Mouse (Mus musculus) bone marrow, adult 2 months (tissue): ENCODE measurements at regions not wholly inside any gene's neighbourhood (a gene's known extent, or its start where the extent isn't known, plus 50 kb on each side); places are given as distances from the start of the nearest gene placed in this dataset.

Experiments
- H3K27ac ChIP-seq: fragments of 200-500 bp; 2 replicates; pipeline ENCODE4 v1.5.1; 2012; ENCODE audit warnings: low read depth, mild to moderate bottlenecking, control low read depth, inconsistent platforms, low read length; ENCODE audit not compliant: control insufficient read depth, poor library complexity, insufficient read depth
- H3K4me1 ChIP-seq: fragments of 200-500 bp; 2 replicates; pipeline ENCODE4 v1.6.1; 2011; ENCODE audit warnings: low read length; ENCODE audit not compliant: control insufficient read depth, insufficient read depth
- H3K4me3 ChIP-seq: fragments of 200-500 bp; replicated peaks from 2 replicates; pipeline ENCODE3; 2011; ENCODE audit warnings: mild to moderate bottlenecking, low read depth, low read length, control low read depth; ENCODE audit not compliant: control insufficient read depth
- CTCF ChIP-seq: fragments of 200-500 bp; IDR thresholded peaks from 2 replicates; pipeline ENCODE4 v1.5.1; 2011; ENCODE audit warnings: low read length, control low read depth; ENCODE audit not compliant: control insufficient read depth, insufficient read depth
- POLR2A ChIP-seq: fragments of 200-500 bp; IDR thresholded peaks from 2 replicates; pipeline ENCODE4 v1.6.1; 2011; ENCODE audit warnings: low read depth, mild to moderate bottlenecking, control low read depth, low read length, borderline replicate concordance; ENCODE audit not compliant: control insufficient read depth
- WGBS: fragments of 180-500 bp; shearing (Covaris S2); methylation state at CpG from one replicate; pipeline ENCODE4 v1.1.7; 2018; 5-methylcytosine and 5-hydroxymethylcytosine counted together

DNA sequence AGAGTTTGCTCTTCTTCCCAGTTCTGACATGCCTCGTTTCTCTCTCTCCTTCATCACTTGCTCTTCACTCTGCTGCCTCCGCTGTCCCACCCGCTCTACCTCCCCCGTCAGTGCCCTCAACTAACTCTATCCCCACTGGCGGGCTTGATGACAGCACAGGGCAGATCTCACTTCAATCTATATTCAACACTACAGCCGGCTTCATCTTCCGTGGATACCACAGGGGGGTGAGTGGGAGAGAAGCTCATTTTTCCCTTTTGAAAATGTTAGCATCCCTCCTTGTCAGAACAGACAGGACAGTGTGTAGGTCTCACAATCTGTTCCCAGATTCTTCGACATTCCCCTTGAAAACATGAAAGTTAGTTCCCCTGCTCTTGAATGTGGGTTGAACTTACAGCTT lies 200.2 kb upstream of the Mkln1 start:
- Histone ChIP-seq H3K4me1 (no peaks in the 10 kb centered on the region; the same call in 1 of the 2 replicates), H3K4me3 (no peak overlapping the region), H3K27ac (no peak overlapping the region)
- no peak for TF ChIP-seq CTCF
- no peak for TF ChIP-seq POLR2A
- 76% methylated on average over 8 of the region's 8 CpGs for WGBS

DNA sequence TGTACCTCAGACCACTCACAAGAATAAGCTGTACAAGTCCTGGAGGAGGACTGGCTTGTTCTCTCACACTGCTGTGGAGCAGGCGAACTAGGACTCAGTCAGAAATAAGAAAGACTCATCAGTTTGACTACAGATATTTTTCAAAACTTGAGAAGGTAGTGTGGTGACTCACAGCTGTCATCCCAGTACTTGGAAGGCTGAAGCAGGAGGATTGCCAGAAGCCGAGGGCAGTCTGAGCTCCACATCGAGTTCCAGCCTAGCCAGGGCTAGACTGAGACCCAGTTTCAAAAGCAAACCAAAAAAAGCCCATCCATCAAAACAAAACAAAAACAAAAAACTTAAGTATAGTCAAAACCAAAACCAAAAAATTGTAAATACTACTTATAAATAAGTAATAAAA lies 197.8 kb upstream of the Mkln1 start:
- Histone ChIP-seq H3K4me3 (no peak overlapping the region), H3K27ac (no peak overlapping the region), H3K4me1 (no peaks in the 10 kb centered on the region; the same call in 1 of the 2 replicates)
- TF ChIP-seq CTCF = no peak
- TF ChIP-seq POLR2A = no peak
- WGBS = 82% methylated on average over 3 of the region's 3 CpGs

DNA sequence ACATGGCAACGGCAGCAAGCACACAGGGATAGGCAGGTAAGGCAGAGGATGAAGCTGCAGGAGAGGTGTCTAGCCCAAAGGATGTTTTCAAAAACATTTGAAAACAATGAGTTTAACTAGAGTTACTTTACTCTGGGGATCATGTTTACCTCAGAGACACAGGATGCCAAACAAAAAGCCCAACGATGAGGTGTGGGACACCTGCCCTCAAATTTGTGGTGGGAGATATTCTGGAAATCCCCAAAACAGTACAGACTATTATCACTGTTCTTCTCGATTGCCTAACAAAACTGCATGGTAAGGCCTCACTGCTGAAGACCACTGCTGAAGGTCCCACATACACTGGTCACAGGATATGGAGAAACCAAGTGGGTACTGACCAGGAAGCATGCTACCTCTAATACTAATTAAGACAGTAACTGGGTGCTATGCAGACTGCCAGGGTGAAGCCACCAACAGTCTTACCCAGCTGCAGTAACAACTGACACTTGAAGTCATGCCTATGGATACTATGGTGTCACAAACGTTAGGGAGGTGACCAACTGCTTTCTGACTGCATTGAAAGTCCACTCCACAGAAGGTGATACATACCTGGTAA lies 197.1 kb upstream of the Mkln1 start:
- no peak overlapping the region for H3K27ac ChIP-seq
- 52% methylated on average over 4 of the region's 4 CpGs for WGBS
- TF ChIP-seq CTCF (no peak), POLR2A (no peak)
- no peaks in the 10 kb centered on the region; the same call in 1 of the 2 replicates for H3K4me1 ChIP-seq
- no peak overlapping the region for H3K4me3 ChIP-seq

DNA sequence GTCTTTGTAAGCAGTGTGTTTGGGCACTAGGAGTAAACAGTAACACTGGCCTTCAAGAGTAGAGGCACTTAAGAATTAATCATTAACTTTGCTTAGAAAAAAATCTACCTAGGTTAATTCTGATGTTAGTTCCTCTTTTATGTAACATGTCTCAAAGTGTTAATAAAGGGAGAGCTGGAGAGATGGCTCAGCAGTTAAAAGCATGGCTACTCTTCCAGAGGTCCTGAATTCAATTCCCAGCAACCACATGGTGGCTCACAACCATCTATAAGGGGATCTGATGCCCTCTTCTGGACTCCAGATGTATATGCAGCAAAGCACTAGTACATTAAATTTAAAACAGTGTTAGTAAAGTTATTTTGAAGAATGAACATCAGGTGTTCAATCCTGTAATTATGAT lies 195.9 kb upstream of the Mkln1 start:
- no peak overlapping the region for H3K27ac ChIP-seq
- no peak for TF ChIP-seq POLR2A
- no peak for TF ChIP-seq CTCF
- H3K4me1 ChIP-seq = no peaks in the 10 kb centered on the region; the same call in 1 of the 2 replicates
- no peak overlapping the region for H3K4me3 ChIP-seq

DNA sequence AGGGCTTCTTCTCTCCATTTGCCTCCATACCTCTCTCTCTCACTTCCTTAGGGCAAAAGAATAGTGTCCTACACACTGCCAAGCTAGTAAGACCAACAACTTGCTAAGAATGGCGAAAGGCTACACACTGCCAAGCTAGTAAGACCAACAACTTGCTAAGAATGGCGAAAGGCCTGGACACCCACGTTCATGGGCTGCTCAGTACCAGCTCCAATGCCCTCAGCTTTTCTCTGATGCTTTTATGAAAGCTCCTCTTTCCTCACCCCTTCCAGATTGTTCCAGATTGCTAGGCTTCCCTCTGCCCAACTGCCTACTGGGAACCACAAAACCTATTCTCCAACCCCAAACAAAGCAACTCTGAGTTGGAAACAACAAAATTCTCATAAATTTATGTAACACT lies 194.1 kb upstream of the Mkln1 start:
- 87% methylated on average over 3 of the region's 3 CpGs for WGBS
- TF ChIP-seq CTCF = no peak
- Histone ChIP-seq H3K4me3 (no peak overlapping the region), H3K27ac (no peak overlapping the region), H3K4me1 (no peaks in the 10 kb centered on the region; the same call in none of the 2 replicates)

DNA sequence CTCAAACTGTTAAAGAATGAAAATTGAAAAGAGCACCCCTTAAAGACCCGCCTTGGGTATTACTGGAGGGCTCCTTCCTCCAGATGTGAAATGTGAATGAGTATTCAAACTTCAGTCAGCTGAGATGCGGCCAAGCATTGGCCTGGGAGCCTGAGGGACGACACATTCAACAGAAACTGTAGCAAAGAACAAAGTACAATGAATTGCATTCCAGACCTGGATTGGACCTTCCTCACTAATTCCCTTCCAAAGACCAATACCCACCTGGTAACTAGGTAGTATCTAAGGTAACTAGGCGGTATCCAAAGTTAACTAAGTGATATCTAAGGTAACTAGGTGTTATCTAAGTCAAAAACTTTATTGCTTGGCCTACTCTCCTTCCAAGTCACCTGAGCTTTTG lies 193.7 kb upstream of the Mkln1 start:
- no peak overlapping the region for H3K27ac ChIP-seq
- 84% methylated on average over 4 of the region's 4 CpGs for WGBS
- H3K4me1 ChIP-seq = no peaks in the 10 kb centered on the region; the same call in none of the 2 replicates
- no peak overlapping the region for H3K4me3 ChIP-seq
- TF ChIP-seq POLR2A = no peak
- TF ChIP-seq CTCF = no peak

DNA sequence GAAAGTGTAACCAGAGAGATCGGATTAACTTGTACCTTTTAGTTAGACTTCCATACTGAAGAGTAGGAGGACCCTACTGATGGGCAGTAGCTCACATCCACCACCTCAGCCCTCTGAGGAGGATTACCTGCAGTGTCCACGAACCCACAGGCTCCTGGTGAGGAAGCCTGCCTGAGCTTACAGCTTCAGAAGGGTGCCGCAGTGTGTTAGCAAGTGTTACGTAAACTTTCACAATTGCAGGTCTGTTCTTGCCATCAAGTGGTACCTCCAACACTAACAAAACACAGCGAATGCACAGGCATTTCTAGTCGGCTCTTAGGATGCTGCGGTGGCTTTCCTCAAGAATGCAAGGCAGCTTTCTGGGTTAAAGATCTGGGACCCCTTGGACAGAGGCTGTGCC lies 192.4 kb upstream of the Mkln1 start:
- peaks cover 3% of the 10 kb centered on the region for H3K4me1 ChIP-seq
- TF ChIP-seq CTCF = no peak
- no peak for TF ChIP-seq POLR2A
- H3K4me3 ChIP-seq = no peak overlapping the region
- no peak overlapping the region for H3K27ac ChIP-seq
- WGBS = 65% methylated on average over 7 of the region's 7 CpGs

DNA sequence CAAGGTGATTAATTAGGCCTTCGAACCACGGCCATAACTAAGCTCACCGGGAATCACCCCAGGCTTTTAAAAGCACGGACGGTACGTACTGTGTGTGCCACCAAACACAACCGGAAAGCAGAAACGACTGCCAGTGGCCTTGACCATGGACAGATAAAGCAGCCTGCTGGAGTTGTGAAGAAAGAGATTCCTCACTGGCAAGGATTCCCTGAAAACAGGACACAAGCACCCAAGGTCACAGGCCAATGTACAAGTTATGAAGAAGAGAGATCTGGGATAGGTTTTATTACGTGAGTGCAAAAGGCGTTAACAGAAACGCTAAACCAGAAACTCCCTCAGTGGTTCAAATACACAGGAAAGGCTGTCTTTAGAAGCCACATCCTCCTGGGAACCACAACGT lies 191.3 kb upstream of the Mkln1 start:
- TF ChIP-seq CTCF (no peak), POLR2A (no peak)
- 68% methylated on average over 12 of the region's 12 CpGs for WGBS
- H3K4me1 ChIP-seq = peaks cover 3% of the 10 kb centered on the region; the same call in 1 of the 2 replicates
- H3K4me3 ChIP-seq = no peak overlapping the region
- no peak overlapping the region for H3K27ac ChIP-seq

DNA sequence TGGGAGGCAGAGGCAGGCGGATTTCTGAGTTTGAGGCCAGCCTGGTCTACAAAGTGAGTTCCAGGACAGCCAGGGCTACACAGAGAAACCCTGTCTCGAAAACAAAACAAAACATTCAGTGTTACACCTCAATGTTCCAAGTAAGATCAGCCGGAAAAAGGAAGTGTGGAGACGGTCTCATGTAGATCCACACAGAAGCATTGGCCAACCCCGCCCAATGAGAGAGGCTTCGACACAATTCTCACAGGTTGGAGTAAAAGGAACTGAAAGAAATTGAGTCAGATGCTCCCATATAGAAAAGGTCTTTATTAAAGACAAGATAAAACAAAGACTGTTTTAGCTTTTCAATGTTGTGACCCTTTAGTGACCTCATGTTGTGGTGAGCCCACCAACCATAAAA lies 190.3 kb upstream of the Mkln1 start:
- 68% methylated on average over 6 of the region's 6 CpGs for WGBS
- peaks cover 3% of the 10 kb centered on the region; the same call in 1 of the 2 replicates for H3K4me1 ChIP-seq
- no peak overlapping the region for H3K4me3 ChIP-seq
- no peak overlapping the region for H3K27ac ChIP-seq
- TF ChIP-seq POLR2A (no peak), CTCF (no peak)
